Mouse (Mus musculus): ENCODE data around the gene Uhrf2. TPM values are rescaled to one million over a fixed set of nuclear protein-coding genes. Genes with fewer than 3 reads are reported as not detected.

The Uhrf2 gene
- polyA plus RNA-seq (2017; shearing (Covaris generic)), result 108 TPM

GRCm38 (mm10) chr19:30029894-30030635 is at the start of gene Uhrf2:
Gene Uhrf2, plus strand, starts transcription at chr19:30030513.

GRCm38 (mm10) chr19:30003621-30004020 is 26.7 kb upstream of the Uhrf2 start, which contains the start of gene Trpd52l3:
Gene Trpd52l3, plus strand, starts transcription at chr19:30003790.

Other genes starting within 250 kb of the Uhrf2 start
- 9.7 TPM for gene 9930021J03Rik, start 224.5 kb upstream of the Uhrf2 start, polyA plus RNA-seq (2017; shearing (Covaris generic))
- gene Ranbp6, start 217.5 kb upstream of the Uhrf2 start, polyA plus RNA-seq (2017; shearing (Covaris generic)), result 13.0 TPM
- gene Il33, start 105.4 kb upstream of the Uhrf2 start, polyA plus RNA-seq (2017; shearing (Covaris generic)), result not detected
- gene Trpd52l3, start 26.7 kb upstream of the Uhrf2 start, polyA plus RNA-seq (2017; shearing (Covaris generic)), result not detected
- 0.14 TPM for gene Gldc, start 144.9 kb downstream of the Uhrf2 start, polyA plus RNA-seq (2017; shearing (Covaris generic))
- not detected for gene Mbl2, start 202.4 kb downstream of the Uhrf2 start, polyA plus RNA-seq (2017; shearing (Covaris generic))